Mouse (Mus musculus) liver, embryonic 14 days (tissue): ENCODE results near the gene Cisd3. TPM values are rescaled to one million over a fixed set of nuclear protein-coding genes. Genes with fewer than 3 reads are reported as not detected.

Source experiments
- polyA plus RNA-seq: library from polyadenylated mRNA; depleted of rRNA; stranded (reverse); fragments of >200 nt; gene quantifications from 2 replicates; pipeline ENCODE4 v1.2.3, GENCODE M21; 2012; rRNA removed

The Cisd3 gene
- polyA plus RNA-seq = 4.9 and 5.2 TPM in 2 replicates

DNA sequence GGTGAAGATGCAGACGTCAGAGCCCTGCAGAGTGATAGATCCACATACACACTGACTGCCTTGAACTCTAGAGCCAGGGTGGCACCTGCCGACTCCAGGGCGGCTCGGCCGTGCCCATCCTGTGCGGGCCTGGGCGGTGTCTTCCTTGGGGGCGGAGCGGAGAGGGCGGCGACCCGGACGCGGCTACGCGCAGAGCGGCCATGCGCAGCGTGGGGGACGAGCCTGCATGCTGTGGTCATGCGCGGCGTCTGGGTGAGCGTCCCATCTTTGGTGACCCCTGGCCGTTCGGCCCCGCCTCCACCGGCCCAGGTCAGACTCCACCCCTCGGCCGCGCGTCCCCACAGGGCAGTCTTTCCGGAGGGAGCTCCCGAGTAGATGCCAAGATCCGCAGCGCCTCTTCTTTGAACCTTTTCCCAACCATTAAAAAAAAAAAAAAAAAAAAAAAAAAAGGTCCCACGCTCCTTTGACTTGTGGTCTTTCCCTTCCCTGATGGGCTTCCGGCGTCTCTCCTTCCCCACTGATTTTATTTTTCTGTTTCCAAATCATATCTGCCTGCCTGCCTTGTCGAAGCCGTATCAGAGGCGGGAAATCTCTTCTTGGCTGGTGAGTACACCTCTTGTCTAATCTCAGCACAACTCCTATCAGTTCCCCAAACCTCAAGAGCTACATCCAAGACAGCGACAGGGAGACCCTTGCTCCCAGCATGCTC is at the start of gene Cisd3:
Gene Cisd3 (plus strand): TSS at position 214 of the 709 bp plus-strand sequence.

DNA sequence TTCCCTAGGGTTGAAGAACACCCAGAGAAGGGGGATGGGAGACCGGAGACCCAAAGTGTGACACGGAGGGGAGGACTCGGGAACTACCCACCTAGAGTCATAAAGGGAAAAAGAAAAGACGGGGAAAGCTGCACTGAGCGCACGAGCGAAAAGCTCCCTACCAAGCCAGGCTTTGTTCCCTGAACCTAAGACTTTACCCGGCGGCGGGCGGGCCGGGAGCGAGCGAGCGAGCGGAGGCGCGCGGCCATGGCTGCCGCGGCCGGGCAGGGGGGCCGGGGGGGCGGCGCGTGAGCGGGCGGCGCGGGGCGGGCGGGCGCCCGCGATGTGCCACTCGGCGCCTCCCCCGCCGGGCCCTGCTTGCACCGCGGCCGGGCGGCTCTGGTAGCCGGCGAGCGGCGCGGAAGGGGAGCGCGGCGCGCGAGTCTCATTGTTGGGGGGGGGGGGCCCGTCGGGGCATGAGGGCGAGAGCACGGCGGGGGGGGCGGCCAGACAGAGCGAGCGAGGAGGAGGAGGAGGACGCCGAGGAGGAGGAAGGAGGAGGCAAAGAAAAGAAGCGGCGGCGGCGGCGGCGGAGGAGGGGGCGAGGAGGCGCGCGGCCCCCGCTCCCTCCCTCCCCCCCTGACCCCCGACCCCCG is 22.6 kb upstream of the Cisd3 start, which contains the start of gene Mllt6:
Gene Mllt6 (plus strand): TSS at position 522 of the 635 bp plus-strand sequence.

DNA sequence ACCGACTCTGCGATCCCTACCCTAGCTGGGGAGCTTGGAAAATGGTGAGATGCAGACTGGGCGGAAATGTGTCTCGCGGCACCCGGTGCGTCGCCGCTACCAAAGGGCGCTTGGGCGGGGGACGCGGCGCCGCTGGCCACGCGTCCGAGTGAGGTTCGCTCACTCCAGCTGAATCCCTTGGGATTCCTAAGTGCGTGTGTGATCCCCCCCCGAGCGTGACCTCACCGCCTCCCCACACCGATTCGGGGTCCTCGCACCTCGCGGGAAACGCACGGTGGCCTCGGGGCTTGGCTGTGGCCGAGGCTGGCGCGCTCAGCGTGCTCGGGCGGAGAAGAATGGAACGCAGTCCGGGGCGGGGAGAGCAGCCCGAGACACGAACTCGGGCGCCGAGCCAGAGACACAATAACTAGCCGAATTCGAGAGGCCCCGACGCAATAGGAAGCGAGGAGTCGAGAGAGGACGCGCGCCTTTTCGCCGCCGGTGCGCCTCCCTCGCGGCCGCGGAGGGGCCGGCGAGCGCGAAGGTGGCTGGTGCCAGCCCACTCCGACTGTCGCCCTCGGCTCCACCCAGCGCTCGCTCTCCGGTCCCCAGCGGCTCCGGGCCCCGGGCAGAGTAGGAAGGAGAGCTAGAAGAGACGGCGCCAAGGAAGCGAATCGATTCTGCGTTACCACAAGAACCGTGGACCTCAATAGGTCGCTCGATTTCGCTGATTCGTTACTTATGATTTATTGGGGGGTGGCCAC is 14.5 kb downstream of the Cisd3 start, which contains the start of gene Pcgf2:
Gene Pcgf2 (minus strand): TSS at position 495 of the 743 bp plus-strand sequence.

DNA sequence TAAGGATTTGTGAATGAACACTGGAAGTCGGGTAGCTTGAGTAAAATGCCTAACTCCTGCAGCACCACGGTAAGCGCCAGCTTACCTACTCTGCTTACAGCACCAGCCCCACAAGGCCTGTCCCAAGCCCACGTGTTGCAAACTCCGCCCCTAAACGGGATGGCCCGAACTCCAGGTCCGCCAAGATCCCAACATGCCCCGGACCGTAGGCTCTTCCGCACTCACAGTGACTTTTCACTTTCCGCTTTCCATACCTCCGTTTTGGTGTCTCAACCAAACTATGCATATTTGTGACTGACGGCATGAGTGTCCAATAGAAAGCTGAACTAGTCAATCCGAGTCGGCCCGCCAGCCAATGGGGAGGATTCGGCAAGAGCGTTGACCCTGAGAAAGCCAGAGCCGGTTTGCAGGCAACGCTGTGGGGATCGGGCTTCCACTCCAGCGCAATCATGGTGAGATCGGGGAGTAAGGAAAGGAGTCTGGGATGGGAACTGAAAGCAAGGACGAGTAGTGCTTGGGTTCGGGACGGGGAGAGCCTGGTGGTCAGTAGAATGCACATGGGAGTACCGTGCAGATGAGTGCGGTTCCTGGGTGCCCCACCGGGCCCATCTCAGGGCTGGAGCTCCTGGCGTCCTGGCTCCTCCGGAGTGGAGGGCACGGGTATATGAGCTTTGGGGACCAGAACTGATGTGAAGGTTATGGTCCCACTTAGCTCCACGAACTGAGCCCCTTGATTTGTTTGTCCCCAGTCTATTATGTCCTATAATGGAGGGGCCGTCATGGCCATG is 17.6 kb downstream of the Cisd3 start, which contains the start of gene Psmb3:
Gene Psmb3 (plus strand): TSS at position 361 of the 788 bp plus-strand sequence.

Other genes starting within 250 kb of the Cisd3 start
- not detected in 2 replicates for gene 4933428G20Rik, start 185.5 kb upstream of the Cisd3 start, polyA plus RNA-seq
- gene Srcin1, start 109.6 kb upstream of the Cisd3 start, polyA plus RNA-seq = 0.02 and 0.05 TPM in 2 replicates
- 0.62 and 0.67 TPM in 2 replicates for gene Epop, start 56.1 kb upstream of the Cisd3 start, polyA plus RNA-seq
- gene Mllt6, start 22.4 kb upstream of the Cisd3 start, polyA plus RNA-seq = 1.00 and 1.2 TPM in 2 replicates
- 3.9 and 4.6 TPM in 2 replicates for gene Pcgf2, start 14.7 kb downstream of the Cisd3 start, polyA plus RNA-seq
- gene Psmb3, start 17.6 kb downstream of the Cisd3 start, polyA plus RNA-seq = 180 and 207 TPM in 2 replicates
- 4.7 and 5.4 TPM in 2 replicates for gene Pip4k2b, start 58.9 kb downstream of the Cisd3 start, polyA plus RNA-seq
- 5.7 and 5.8 TPM in 2 replicates for gene Cwc25, start 80.7 kb downstream of the Cisd3 start, polyA plus RNA-seq
- 0.06 TPM in 1 of 2 replicates, not detected in the other for gene 1700001P01Rik, start 90.1 kb downstream of the Cisd3 start, polyA plus RNA-seq
- gene Rpl23, start 96.6 kb downstream of the Cisd3 start, polyA plus RNA-seq = 582 and 642 TPM in 2 replicates
- gene Lasp1, start 113.2 kb downstream of the Cisd3 start, polyA plus RNA-seq = 17.7 and 19.5 TPM in 2 replicates
- gene B230217C12Rik, start 155.0 kb downstream of the Cisd3 start, polyA plus RNA-seq = 0.51 and 0.73 TPM in 2 replicates
- gene Fbxo47, start 198.3 kb downstream of the Cisd3 start, polyA plus RNA-seq = 0.22 and 0.24 TPM in 2 replicates